Mouse (Mus musculus): ENCODE data around the gene Ccdc117. TPM values are rescaled to one million over a fixed set of nuclear protein-coding genes. Genes with fewer than 3 reads are reported as not detected.
"Not testable (repeated sequence)": the region's sequence is repeated elsewhere in the genome, so short reads cannot be mapped to it uniquely, and the experiment has no call there.

The Ccdc117 gene
- polyA plus RNA-seq, 1 experiment from 2014 or later: 27.9 TPM

DNA sequence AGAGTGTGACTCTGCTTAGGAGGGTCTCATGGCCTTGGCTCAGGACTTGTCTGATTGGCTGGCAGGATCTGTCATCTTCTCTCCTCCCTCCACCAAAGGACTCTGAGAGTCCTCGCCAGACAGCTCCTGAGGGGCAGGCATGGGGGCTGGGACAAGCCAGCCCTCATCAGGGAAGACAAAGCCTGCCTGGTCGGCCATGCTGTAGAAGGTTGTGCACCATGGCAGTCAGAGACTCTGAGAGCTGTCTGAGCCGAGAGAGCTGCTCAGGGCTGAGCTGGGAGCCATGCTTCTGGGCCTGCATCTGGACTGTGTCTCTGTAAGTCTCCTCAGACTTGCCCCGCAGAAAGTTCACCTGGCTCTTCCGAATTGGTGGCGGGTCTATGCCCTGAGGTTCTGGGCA lies 21.9 kb upstream of the Ccdc117 start:
- ATAC-seq (replicated peaks; ENCODE audit: low FRiP score) (no peak), DNase-seq (ENCODE audit: low spot score) (no peak)
- Histone ChIP-seq H3K36me3 (ENCODE audit: control insufficient read depth, insufficient read depth, low read length) (no peaks in the 10 kb centered on the region), H3K4me3 (ENCODE audit: low read depth, low read length) (no peak overlapping the region), H3K27me3 (ENCODE audit: control insufficient read depth, insufficient read depth, low read length) (no peaks in the 10 kb centered on the region), H3K4me2 (ENCODE audit: low read depth, low read length, severe bottlenecking) (no peak overlapping the region), H3K27ac (ENCODE audit: low read depth, low read length) (no peak overlapping the region), H3K9me3 (ENCODE audit: control insufficient read depth, low read length) (no peaks in the 10 kb centered on the region), H3K4me1 (replicated peaks; ENCODE audit: control insufficient read depth, insufficient read depth, low read length) (peaks cover 4% of the 10 kb centered on the region; the same call in 1 of the 2 replicates), H3K9ac (ENCODE audit: low read length) (no peak overlapping the region)
- WGBS: 50% methylated on average over 6 of the region's 6 CpGs

DNA sequence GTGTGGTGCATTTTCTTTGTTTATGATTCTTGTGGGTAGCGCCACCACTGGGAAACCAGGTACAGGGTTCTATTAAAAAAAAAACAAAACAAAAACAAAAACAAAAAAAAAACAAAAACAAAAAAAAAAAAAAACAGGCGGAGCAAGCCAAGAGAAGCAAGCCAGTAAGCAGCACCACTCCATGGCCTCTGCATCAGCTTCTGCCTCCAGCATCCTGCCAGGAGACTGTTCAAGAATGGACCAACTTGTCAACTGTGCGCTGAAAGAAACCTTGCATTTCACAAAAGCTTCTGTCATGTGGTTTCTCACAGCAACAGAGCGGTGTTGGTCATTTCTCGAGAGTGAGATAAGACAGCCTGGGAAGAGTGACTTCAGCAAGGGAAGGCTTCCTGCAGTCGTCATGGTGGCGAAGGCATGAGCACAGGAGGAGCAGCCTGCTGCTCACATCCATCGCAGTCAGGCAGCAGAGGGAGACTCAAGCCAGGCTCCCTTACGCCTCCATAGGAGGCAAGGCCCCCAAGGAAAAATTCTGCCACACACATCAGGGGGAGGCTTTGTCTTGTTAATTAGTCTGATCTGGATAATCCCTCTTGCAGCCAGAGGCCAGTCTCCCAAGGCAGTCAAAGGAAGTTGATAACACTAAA lies 20.8 kb upstream of the Ccdc117 start:
- 0 out of 2 replicates have a peak, but pooled peaks have one; percentile 27 for ATAC-seq (replicated peaks; ENCODE audit: low FRiP score)
- no peak overlapping the region for H3K4me3 ChIP-seq (ENCODE audit: low read depth, low read length)
- WGBS: 12% methylated on average over 9 of the region's 9 CpGs

DNA sequence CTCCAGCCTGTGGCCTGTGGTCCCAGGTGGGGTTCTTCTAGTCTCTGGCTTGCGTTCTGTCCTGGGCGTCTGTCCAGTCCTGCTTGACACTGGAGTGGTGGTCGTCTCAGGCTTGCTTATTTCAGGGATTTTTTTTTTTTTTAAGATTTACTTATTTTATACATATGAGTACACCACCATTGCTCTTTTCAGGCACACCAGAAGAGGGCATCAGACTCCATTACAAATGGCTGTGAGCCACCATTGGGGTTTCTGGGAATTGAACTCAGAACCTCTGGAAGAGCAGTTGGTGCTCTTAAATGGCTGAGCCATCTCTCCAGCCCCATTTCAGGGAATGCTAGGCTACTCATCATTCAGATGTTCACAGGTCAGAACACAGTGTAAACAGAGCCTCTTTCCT lies 18.3 kb upstream of the Ccdc117 start:
- Histone ChIP-seq H3K27ac (ENCODE audit: low read depth, low read length) (no peak overlapping the region), H3K4me3 (ENCODE audit: low read depth, low read length) (no peak overlapping the region), H3K9me3 (ENCODE audit: control insufficient read depth, low read length) (no peaks in the 10 kb centered on the region), H3K9ac (ENCODE audit: low read length) (no peak overlapping the region), H3K4me2 (ENCODE audit: low read depth, low read length, severe bottlenecking) (no peak overlapping the region), H3K36me3 (ENCODE audit: control insufficient read depth, insufficient read depth, low read length) (no peaks in the 10 kb centered on the region), H3K27me3 (ENCODE audit: control insufficient read depth, insufficient read depth, low read length) (no peaks in the 10 kb centered on the region), H3K4me1 (replicated peaks; ENCODE audit: control insufficient read depth, insufficient read depth, low read length) (peaks cover 4% of the 10 kb centered on the region; the same call in 1 of the 2 replicates)
- no peak for ATAC-seq (replicated peaks; ENCODE audit: low FRiP score)
- WGBS: 86% methylated on average over 3 of the region's 3 CpGs
- no peak for DNase-seq (ENCODE audit: low spot score)

More for the DNA sequence above, 20.8 kb upstream of the Ccdc117 start:
- Histone ChIP-seq H3K4me2 (ENCODE audit: low read depth, low read length, severe bottlenecking) (no peak overlapping the region), H3K9me3 (ENCODE audit: control insufficient read depth, low read length) (no peaks in the 10 kb centered on the region), H3K27me3 (ENCODE audit: control insufficient read depth, insufficient read depth, low read length) (no peaks in the 10 kb centered on the region), H3K9ac (ENCODE audit: low read length) (no peak overlapping the region), H3K4me1 (replicated peaks; ENCODE audit: control insufficient read depth, insufficient read depth, low read length) (peaks cover 4% of the 10 kb centered on the region; the same call in 1 of the 2 replicates), H3K27ac (ENCODE audit: low read depth, low read length) (no peak overlapping the region), H3K36me3 (ENCODE audit: control insufficient read depth, insufficient read depth, low read length) (no peaks in the 10 kb centered on the region)
- DNase-seq (ENCODE audit: low spot score): peak; percentile 62

DNA sequence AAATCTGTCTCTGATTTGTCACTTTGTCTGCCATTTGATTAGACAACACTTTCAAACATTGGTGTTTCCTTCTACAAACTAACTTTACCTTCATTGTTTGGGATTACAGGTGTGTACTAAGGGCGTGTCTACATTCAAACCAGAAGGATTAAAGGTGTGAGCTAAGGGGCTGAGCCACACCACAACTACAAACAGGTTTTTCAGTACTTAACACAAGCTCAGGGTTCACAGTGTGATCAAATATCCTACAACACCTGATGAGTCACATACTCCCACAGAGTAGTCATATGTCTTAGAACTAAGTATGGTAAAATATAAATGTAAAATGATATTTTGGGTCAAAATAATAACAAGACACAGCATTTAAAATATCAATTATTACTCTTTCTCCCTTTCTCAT lies 9.9 kb upstream of the Ccdc117 start:
- H3K4me1 ChIP-seq (replicated peaks; ENCODE audit: control insufficient read depth, insufficient read depth, low read length): no peaks in the 10 kb centered on the region
- no peak for DNase-seq (ENCODE audit: low spot score)
- no peak overlapping the region for H3K9ac ChIP-seq (ENCODE audit: low read length)
- no peaks in the 10 kb centered on the region for H3K36me3 ChIP-seq (ENCODE audit: control insufficient read depth, insufficient read depth, low read length)
- ATAC-seq (replicated peaks; ENCODE audit: low FRiP score): no peak
- H3K9me3 ChIP-seq (ENCODE audit: control insufficient read depth, low read length): no peaks in the 10 kb centered on the region
- no peak overlapping the region for H3K4me2 ChIP-seq (ENCODE audit: low read depth, low read length, severe bottlenecking)
- H3K27ac ChIP-seq (ENCODE audit: low read depth, low read length): no peak overlapping the region
- no peaks in the 10 kb centered on the region for H3K27me3 ChIP-seq (ENCODE audit: control insufficient read depth, insufficient read depth, low read length)
- no peak overlapping the region for H3K4me3 ChIP-seq (ENCODE audit: low read depth, low read length)
- WGBS: 71% methylated on average over 1 of the region's 1 CpGs

DNA sequence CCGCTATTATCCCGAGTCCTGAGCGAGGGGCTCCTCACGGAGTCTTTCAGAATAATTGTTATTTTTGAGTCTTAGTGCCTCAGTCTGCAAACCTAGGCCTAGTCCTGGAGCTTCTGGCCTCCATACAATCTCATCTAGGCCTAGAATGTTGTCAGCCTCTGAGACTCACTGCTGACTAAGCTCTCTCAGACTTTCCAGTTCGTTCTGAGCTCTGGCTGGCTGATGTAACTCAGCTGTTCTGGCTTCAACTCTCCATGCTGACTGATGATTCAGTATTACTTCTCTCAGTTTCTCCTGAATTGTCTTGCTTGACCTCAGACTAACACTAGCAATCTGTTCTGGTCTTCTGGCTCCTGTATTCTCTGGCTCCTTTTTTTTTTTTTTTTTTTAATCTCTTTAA lies 9.4 kb upstream of the Ccdc117 start:
- Histone ChIP-seq H3K4me3 (ENCODE audit: low read depth, low read length) (no peak overlapping the region), H3K4me2 (ENCODE audit: low read depth, low read length, severe bottlenecking) (no peak overlapping the region), H3K9ac (ENCODE audit: low read length) (no peak overlapping the region), H3K9me3 (ENCODE audit: control insufficient read depth, low read length) (no peaks in the 10 kb centered on the region), H3K27ac (ENCODE audit: low read depth, low read length) (no peak overlapping the region), H3K4me1 (replicated peaks; ENCODE audit: control insufficient read depth, insufficient read depth, low read length) (no peaks in the 10 kb centered on the region), H3K36me3 (ENCODE audit: control insufficient read depth, insufficient read depth, low read length) (no peaks in the 10 kb centered on the region), H3K27me3 (ENCODE audit: control insufficient read depth, insufficient read depth, low read length) (no peaks in the 10 kb centered on the region)
- no peak for ATAC-seq (replicated peaks; ENCODE audit: low FRiP score)
- 89% methylated on average over 5 of the region's 5 CpGs for WGBS
- DNase-seq (ENCODE audit: low spot score): no peak

DNA sequence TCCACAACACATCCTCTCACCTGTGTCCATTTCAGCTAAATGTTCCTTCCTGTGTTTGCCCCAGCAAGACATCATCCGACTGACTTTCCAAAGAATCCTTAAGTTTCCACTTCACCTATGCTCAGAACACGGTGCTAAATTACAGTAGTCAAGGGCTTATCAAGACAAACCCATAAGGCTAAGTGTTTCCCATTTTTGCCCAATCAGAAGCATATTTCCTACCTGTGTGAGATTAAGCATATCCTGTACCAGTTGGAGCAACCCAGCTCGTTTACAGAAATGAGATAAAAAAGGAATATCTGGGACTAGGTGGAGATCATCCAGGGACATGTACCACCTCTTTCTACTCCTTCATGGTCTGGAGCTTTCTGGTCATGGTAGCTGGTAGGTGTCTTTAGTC lies 4.7 kb upstream of the Ccdc117 start:
- Histone ChIP-seq H3K27me3 (ENCODE audit: control insufficient read depth, insufficient read depth, low read length) (no peaks in the 10 kb centered on the region), H3K36me3 (ENCODE audit: control insufficient read depth, insufficient read depth, low read length) (no peaks in the 10 kb centered on the region), H3K4me1 (replicated peaks; ENCODE audit: control insufficient read depth, insufficient read depth, low read length) (no peaks in the 10 kb centered on the region), H3K27ac (ENCODE audit: low read depth, low read length) (no peak overlapping the region), H3K9me3 (ENCODE audit: control insufficient read depth, low read length) (no peaks in the 10 kb centered on the region), H3K4me3 (ENCODE audit: low read depth, low read length) (no peak overlapping the region), H3K9ac (ENCODE audit: low read length) (no peak overlapping the region), H3K4me2 (ENCODE audit: low read depth, low read length, severe bottlenecking) (no peak overlapping the region)
- ATAC-seq (replicated peaks; ENCODE audit: low FRiP score) (no peak), DNase-seq (ENCODE audit: low spot score) (no peak)
- 87% methylated on average over 3 of the region's 3 CpGs for WGBS

DNA sequence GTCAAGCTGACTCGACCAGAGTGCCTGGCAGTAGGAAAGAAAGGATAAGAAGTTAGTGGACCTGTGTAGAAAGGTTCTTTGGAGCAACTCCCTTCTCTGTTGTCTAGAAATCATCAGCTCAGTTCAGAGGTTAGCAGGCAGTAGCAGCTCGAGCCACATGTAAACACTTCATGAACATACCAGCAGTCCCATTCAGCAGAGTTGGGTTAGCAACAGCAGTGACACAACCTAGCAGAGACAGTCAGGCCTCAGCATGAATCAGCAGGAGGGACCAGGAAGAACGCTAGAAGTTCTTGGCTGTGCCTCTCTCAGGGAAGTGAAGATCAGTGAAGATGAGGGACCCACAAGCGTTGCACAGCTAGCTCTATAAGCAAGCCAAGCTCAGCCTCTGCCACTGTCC lies 3.5 kb upstream of the Ccdc117 start:
- Histone ChIP-seq H3K4me2 (ENCODE audit: low read depth, low read length, severe bottlenecking) (no peak overlapping the region), H3K27me3 (ENCODE audit: control insufficient read depth, insufficient read depth, low read length) (no peaks in the 10 kb centered on the region), H3K27ac (ENCODE audit: low read depth, low read length) (no peak overlapping the region), H3K9ac (ENCODE audit: low read length) (no peak overlapping the region), H3K4me1 (replicated peaks; ENCODE audit: control insufficient read depth, insufficient read depth, low read length) (peaks cover 4% of the 10 kb centered on the region; the same call in 1 of the 2 replicates), H3K9me3 (ENCODE audit: control insufficient read depth, low read length) (no peaks in the 10 kb centered on the region), H3K36me3 (ENCODE audit: control insufficient read depth, insufficient read depth, low read length) (no peaks in the 10 kb centered on the region), H3K4me3 (ENCODE audit: low read depth, low read length) (no peak overlapping the region)
- ATAC-seq (replicated peaks; ENCODE audit: low FRiP score) (no peak), DNase-seq (ENCODE audit: low spot score) (no peak)
- 87% methylated on average over 4 of the region's 4 CpGs for WGBS

DNA sequence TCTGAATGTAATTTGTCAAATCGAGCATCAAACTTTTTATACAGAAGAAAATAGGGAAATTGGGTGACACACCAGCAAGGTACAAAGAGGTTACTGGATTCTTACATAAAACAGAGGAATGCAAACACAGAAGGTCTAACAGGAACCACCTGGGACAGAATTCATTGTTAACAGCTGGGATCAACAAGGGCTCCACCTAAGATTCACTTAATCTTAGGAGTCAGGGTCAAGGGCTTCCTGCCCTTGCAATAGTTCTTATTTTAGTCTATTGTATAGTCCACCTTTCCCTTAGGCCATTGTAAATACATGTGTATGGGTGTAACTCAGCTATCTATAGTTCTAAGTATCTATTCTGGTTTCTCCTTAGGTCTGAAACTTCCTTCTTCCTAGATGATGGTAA lies 2.7 kb upstream of the Ccdc117 start:
- not testable (repeated sequence) for H3K27me3 ChIP-seq (ENCODE audit: control insufficient read depth, insufficient read depth, low read length); H3K36me3 ChIP-seq (ENCODE audit: control insufficient read depth, insufficient read depth, low read length); H3K4me3 ChIP-seq (ENCODE audit: low read depth, low read length); H3K4me2 ChIP-seq (ENCODE audit: low read depth, low read length, severe bottlenecking); H3K9me3 ChIP-seq (ENCODE audit: control insufficient read depth, low read length); H3K9ac ChIP-seq (ENCODE audit: low read length); H3K4me1 ChIP-seq (replicated peaks; ENCODE audit: control insufficient read depth, insufficient read depth, low read length); ATAC-seq (replicated peaks; ENCODE audit: low FRiP score); DNase-seq (ENCODE audit: low spot score); H3K27ac ChIP-seq (ENCODE audit: low read depth, low read length)
- WGBS: 76% methylated on average over 1 of the region's 1 CpGs

DNA sequence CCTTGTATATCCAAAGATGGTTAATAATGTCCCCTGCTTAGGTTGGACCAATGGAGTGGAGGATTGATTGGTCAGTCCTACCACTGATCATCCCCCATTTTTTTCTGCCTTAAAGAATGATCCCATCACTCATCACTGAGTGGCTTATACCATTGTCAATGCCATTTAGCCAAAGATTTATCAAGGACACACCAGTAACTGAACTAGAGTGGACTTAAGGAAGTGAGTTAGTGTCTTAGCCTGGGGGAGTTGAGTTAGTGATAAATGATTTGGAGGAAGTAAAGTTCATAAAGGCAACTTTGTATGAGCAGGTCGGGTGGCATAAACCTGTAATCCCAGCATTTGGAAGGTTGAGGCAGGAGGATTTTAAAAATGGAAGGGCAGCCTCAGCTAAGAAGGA lies 1.3 kb upstream of the Ccdc117 start:
- no peak for DNase-seq (ENCODE audit: low spot score)
- Histone ChIP-seq H3K9me3 (ENCODE audit: control insufficient read depth, low read length) (no peaks in the 10 kb centered on the region), H3K4me2 (ENCODE audit: low read depth, low read length, severe bottlenecking) (no peak overlapping the region), H3K27ac (ENCODE audit: low read depth, low read length) (no peak overlapping the region), H3K4me1 (replicated peaks; ENCODE audit: control insufficient read depth, insufficient read depth, low read length) (peaks cover 6% of the 10 kb centered on the region; the same call in 1 of the 2 replicates), H3K36me3 (ENCODE audit: control insufficient read depth, insufficient read depth, low read length) (no peaks in the 10 kb centered on the region), H3K27me3 (ENCODE audit: control insufficient read depth, insufficient read depth, low read length) (no peaks in the 10 kb centered on the region), H3K9ac (ENCODE audit: low read length) (no peak overlapping the region), H3K4me3 (ENCODE audit: low read depth, low read length) (no peak overlapping the region)
- WGBS: 82% methylated on average over 1 of the region's 1 CpGs
- no peak for ATAC-seq (replicated peaks; ENCODE audit: low FRiP score)
